Mouse (Mus musculus): ENCODE results near the gene Crb3. TPM values are rescaled to one million over a fixed set of nuclear protein-coding genes. Genes with fewer than 3 reads are reported as not detected.

Crb3 gene
- total RNA-seq, 2 experiments from 2014 or later, result 2.6 to 7.3 TPM

GRCm38 (mm10) chr17:57062011-57062521 is 3.2 kb downstream of the Crb3 start:
- DNase-seq (ENCODE audit: low spot score in 2 of 2), result no peak

- DNase-seq (ENCODE audit: low spot score in 2 of 2), result no peak
Measured at GRCm38 (mm10) chr17:57062548-57062947, 3.6 kb downstream of the Crb3 start.

DNA sequence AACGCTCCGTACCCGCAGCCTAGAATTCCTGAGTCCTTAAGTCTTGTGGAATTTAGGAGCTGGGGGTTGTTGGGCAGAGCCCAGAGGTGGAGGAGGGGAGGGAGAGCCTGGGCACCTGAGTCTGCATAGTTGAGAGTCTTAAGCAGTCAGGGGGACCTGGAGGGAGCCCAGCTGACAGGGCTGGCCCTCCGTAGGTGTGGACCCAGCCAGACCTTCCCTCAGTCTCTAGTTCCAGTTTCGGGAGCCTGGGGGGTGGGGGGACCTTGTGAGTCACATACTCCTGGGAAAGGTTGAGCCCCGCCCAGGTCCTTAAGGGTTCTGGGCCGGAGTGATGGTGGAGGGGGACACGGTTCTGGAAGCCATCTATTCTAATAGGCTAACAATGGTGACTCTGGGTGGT is 4.1 kb downstream of the Crb3 start:
- no peak for DNase-seq (ENCODE audit: low spot score in 2 of 2)

DNA sequence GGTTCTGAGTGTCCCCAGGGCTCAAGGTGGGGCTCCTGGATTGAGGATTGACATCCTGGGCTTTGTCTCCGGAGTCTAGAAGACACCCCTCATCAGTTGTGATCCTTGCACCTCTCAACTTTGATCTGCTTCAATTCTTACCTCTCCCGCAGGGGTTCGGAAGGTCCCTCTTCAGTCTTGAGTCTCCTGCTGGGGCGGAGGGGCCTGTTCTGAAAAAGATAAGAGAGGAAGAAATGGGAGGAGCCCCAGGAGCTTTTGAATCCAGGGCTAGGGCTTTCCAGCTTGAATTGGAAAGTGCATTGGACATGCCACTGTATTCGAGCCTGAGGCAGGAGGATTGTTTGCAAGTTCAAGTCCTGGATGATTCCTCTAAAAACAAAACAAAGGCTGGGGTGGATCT is 8.0 kb downstream of the Crb3 start:
- no peak for DNase-seq (ENCODE audit: low spot score in 2 of 2)

GRCm38 (mm10) chr17:57070272-57070671 is 11.4 kb downstream of the Crb3 start:
- DNase-seq (ENCODE audit: low spot score in 2 of 2), result no peak

DNA sequence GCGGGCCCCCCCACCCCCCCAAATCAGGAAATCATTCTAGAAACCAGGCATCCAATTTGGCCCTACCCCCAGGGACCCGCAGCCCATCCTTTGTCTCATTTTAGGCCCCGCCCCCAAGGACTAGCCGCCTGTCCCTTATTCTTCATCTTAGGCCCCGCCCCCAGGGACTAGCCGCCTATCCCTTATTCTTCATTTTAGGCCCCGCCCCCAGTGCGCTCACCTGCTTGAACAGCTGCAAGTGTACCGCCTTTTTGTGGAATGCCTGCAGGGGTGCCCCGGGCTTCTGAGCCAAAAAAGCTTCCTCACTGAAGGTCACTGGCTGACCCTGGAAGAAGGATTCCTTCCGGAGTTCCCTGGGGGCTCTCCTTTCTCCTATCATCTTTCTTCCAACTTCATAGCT is 11.8 kb downstream of the Crb3 start:
- DNase-seq (ENCODE audit: low spot score in 2 of 2), result no peak

DNA sequence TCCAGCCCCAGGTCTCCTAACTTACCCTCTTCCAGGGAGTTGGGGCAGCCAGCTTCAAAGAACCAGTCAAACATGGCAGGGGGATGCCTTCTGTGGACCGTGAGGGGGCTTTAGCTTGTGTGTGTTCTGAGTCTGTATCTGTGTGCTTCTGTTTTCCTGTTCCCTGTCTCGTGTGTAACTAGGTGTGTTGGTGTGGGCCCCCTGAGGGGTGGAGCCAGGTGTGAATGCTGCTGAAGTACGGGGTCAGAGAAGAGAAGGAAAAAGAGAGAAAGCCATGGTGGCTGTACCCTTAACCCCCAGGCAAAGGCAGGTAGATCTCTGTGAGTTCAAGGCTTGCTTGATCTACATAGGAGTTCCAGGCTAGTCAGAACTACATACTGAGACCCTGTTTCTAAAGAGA is 18.0 kb downstream of the Crb3 start:
- DNase-seq (ENCODE audit: low spot score in 2 of 2), result no peak

DNA sequence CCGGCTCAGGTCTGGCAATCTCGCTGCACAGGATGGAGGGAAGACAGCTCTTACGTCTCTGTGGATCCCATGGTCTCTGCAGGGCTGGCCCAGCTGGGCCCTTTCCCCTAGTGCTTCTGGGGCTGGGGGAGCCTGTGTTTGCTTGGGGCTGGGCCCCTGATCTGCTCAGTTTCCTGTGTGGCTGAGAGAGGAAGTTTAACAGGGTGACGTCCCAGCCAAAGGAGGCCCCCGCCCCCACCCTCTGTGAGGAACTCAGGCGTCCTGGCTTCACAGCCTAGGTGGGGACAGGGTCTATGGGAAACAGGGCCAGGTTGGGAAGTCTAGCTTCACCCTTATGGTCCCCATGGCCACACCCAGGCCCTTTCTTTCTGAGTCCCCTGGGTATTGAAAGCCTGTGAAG is 19.4 kb downstream of the Crb3 start, which contains the start of gene Dennd1c:
TSS of gene Dennd1c (minus strand) at position 179 of the 400 bp plus-strand sequence.
- DNase-seq (ENCODE audit: low spot score in 2 of 2), result no peak

DNA sequence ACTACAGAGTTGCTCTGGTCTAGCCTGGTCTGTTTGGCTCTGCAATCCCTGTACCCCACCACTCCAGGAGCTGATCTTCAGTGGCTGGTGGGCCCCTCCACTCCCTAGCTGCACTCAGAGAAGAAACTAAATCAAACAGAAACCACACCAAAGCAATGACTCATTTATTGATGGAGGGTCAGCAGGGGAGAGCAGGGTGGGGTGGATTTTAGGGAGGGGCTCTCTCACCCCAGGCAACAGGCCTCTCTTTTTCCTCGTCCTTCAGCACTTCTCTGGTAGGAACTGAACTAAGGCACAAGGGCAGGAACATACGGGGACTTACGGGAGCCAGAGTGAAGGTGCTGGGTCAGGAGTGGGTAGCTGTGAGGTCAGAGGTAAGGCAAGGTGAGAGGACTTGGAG is 21.0 kb downstream of the Crb3 start:
- DNase-seq (ENCODE audit: low spot score in 2 of 2), result no peak

- no peak for DNase-seq (ENCODE audit: low spot score in 2 of 2)
Measured at GRCm38 (mm10) chr17:57081234-57081842, 22.4 kb downstream of the Crb3 start.

DNA sequence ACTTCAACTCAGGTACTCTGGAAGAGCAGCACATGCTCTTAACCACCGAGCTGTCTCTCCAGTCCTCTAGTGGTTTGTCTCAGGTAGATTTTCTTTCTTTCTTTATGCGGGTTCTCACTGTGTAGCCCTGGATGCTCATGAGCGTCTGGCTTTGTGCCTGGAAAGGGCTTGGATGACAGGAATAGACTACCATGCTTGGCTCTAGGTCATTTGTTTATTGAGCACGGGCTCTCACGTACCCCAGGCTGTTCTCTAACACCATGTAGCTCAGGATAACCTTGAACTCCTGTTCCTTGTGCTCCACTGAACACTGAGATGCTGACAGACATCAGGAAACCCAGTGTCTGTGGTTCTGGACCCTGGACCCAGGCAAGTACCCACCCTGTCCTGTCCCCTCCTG is 23.6 kb downstream of the Crb3 start:
- no peak for DNase-seq (ENCODE audit: low spot score in 2 of 2)

DNA sequence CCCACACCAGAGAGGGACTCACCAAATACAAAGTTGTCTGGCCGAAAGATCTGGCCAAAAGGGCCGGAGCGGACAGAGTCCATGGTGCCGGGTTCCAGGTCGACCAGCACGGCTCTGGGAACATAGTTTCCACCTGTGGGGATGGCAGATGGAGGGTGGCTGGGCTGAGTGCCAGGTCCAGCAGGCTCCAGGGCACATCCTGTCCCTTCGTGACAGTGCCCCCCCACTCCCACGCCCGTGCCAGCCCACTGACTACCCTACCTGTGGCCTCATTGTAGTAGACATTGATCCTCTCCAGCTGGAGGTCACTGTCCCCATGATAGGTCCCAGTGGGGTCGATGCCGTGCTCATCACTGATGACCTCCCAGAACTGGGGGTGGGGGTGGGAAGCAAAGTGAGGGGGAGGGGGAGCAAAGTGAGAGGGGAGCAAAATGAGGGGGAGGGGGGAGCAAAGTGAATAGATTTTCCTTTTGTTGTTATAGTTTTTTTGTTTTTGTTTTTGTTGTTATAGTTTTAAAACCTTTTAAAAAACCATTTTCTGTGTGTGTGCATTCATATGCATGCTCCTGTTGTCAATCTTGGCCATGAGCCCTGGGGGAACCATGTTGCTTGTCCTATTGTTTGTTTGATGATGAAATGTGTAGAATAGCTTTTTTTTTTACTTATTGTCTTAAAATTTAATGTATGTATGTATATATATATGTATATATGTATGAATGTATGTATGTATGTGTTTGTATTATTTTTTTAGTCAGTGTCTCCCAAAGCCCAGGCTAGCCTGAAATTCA is 27.3 kb downstream of the Crb3 start:
- DNase-seq (ENCODE audit: low spot score in 2 of 2), result no peak

GRCm38 (mm10) chr17:57087049-57087832 is 28.3 kb downstream of the Crb3 start, which contains the start of gene Tubb4a:
TSS of gene Tubb4a (minus strand) at chr17:57087782.
- no peak for DNase-seq (ENCODE audit: low spot score in 2 of 2)

DNA sequence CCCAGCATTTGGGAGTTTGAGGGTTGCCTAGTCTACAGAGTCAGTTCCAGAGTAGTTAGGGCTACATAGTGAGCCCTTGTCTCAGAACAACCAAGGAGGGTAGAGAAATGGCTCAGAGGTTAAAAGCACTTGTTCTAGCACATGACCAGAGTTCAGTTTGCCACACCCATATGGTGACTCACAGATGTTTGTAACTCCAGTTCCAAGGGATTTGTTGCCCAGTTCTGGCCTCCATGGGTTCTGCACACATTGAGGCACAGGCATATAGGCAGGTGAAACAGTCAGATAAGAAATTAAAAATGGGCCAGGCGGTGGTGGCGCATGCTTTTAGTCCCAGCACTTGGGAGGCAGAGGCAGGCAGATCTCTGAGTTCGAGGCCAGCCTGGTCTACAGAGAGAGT is 35.3 kb downstream of the Crb3 start:
- DNase-seq (ENCODE audit: low spot score in 2 of 2), result no peak

GRCm38 (mm10) chr17:57095855-57096622 is 37.1 kb downstream of the Crb3 start:
- no peak for DNase-seq (ENCODE audit: low spot score in 2 of 2)

- peak; percentile 58 to 69 for DNase-seq (ENCODE audit: low spot score in 2 of 2)
Measured at GRCm38 (mm10) chr17:57096623-57096920, 37.7 kb downstream of the Crb3 start.

DNA sequence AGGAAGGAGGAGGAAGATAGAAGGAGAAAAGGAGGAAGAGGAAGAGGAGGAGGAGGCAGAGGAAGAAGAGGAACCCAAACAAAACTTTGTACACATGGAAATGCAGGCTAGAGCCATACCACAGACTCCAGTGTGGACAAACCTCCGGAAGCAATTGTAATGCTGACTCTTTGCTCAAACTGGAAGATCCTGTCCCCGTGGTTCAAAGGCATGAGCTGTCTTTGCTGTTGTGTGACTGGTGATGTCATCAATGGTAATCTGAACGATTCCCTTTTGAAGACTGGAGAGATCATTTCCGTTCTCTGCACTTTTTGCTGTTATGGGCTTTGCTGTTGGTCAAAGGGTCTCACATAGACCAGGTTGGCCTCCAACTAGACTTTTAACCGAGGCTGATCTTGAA is 39.4 kb downstream of the Crb3 start:
- DNase-seq (ENCODE audit: low spot score in 2 of 2), result no peak

GRCm38 (mm10) chr17:57099629-57100325 is 40.9 kb downstream of the Crb3 start:
- no peak for DNase-seq (ENCODE audit: low spot score in 2 of 2)

DNA sequence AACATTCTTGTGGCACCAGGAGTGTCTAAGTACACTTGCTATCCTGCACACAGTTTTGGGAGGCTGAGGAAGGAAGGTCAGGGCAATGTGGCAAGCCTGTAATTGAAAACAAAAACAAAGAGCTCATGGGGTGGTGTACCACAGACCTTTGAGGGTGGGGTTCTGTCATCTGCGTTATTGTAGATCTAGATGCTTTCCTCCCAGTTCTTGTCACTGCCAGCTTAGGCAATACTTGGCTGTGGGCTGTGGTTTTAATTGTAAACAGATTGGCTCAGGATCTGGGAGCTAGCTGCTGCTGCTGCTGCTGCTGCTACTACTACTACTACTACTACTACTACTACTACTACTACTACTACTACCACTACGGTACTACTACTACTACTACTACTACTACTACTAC is 43.4 kb downstream of the Crb3 start:
- no peak for DNase-seq (ENCODE audit: low spot score in 2 of 2)

- DNase-seq (ENCODE audit: low spot score in 2 of 2), result no peak
Measured at GRCm38 (mm10) chr17:57104496-57104895, 45.6 kb downstream of the Crb3 start.

Measured in adrenal gland, postnatal 4 days (tissue).